Mouse (Mus musculus) spleen, postnatal 4 days (tissue): ENCODE results near the gene Cdh11.

Experiments used
- DNase-seq, 2 experiments: peaks; one replicate each; pipeline ENCODE4 v3.0.0; 2022; ENCODE audit warnings: low spot score in 2 of 2

Cdh11 gene

GRCm38 (mm10) chr8:102785592-102786416, at the start of gene Cdh11:
Gene Cdh11 (minus strand): TSS chr8:102785642.
- no peak for DNase-seq

- no peak for DNase-seq
These were observed 28.5 kb upstream of the Cdh11 start for GRCm38 (mm10) chr8:102813959-102814358.

- DNase-seq, result no peak
These were observed 4.9 kb upstream of the Cdh11 start for GRCm38 (mm10) chr8:102790303-102790702.

GRCm38 (mm10) chr8:102786467-102787360, 1.3 kb upstream of the Cdh11 start:
- DNase-seq, result no peak

GRCm38 (mm10) chr8:102784835-102785455, 497 bp downstream of the Cdh11 start:
- peak; percentile 13 to 61 for DNase-seq

- peak in 1 of 2 experiments; percentile 54 for DNase-seq
These were observed 1.4 kb downstream of the Cdh11 start for GRCm38 (mm10) chr8:102783821-102784591.

- DNase-seq, result no peak
These were observed 2.5 kb downstream of the Cdh11 start for GRCm38 (mm10) chr8:102782707-102783489.

- peak in 1 of 2 experiments; percentile 62 for DNase-seq
These were observed 4.5 kb downstream of the Cdh11 start for GRCm38 (mm10) chr8:102780899-102781298.

- no peak for DNase-seq
These were observed 10.8 kb downstream of the Cdh11 start for GRCm38 (mm10) chr8:102774594-102774993.

GRCm38 (mm10) chr8:102771456-102771855, 14.0 kb downstream of the Cdh11 start:
- DNase-seq, result no peak

GRCm38 (mm10) chr8:102753839-102754238, 31.6 kb downstream of the Cdh11 start:
- no peak for DNase-seq

GRCm38 (mm10) chr8:102742940-102743339, 42.5 kb downstream of the Cdh11 start:
- DNase-seq, result no peak

- DNase-seq, result no peak
These were observed 43.3 kb downstream of the Cdh11 start for GRCm38 (mm10) chr8:102742008-102742591.

- DNase-seq, result no peak
These were observed 44.5 kb downstream of the Cdh11 start for GRCm38 (mm10) chr8:102740963-102741362.

- no peak for DNase-seq
These were observed 46.4 kb downstream of the Cdh11 start for GRCm38 (mm10) chr8:102738961-102739487.

- DNase-seq, result no peak
These were observed 47.0 kb downstream of the Cdh11 start for GRCm38 (mm10) chr8:102738395-102738794.

- DNase-seq, result no peak
These were observed 51.0 kb downstream of the Cdh11 start for GRCm38 (mm10) chr8:102734419-102734818.

- no peak for DNase-seq
These were observed 59.1 kb downstream of the Cdh11 start for GRCm38 (mm10) chr8:102726206-102726935.

GRCm38 (mm10) chr8:102725496-102725895, 59.9 kb downstream of the Cdh11 start:
- no peak for DNase-seq
